Mouse (Mus musculus): ENCODE data around the gene Gbf1. TPM values are rescaled to one million over a fixed set of nuclear protein-coding genes. Genes with fewer than 3 reads are reported as not detected.

Gene Gbf1
- polyA plus RNA-seq, 1 experiment from 2014 or later: 41.2 TPM

- peak overlapping the region; percentile 9; the same call in 1 of the 2 replicates for H3K9ac ChIP-seq
- peaks cover 63% of the 10 kb centered on the region for H3K27me3 ChIP-seq
- peaks cover 17% of the 10 kb centered on the region for H3K4me1 ChIP-seq (replicated peaks)
- peak overlapping the region; percentile 37 for H3K4me3 ChIP-seq
- peak overlapping the region; percentile 61 for H3K4me2 ChIP-seq
- no peaks in the 10 kb centered on the region for H3K36me3 ChIP-seq
- ATAC-seq (replicated peaks; ENCODE audit: insufficient number of reproducible peaks, insufficient read depth, low FRiP score, low read depth): no peak
- no peaks in the 10 kb centered on the region for H3K9me3 ChIP-seq (replicated peaks)
- WGBS: 15% methylated on average over 6 of the region's 8 CpGs
- no peak overlapping the region for H3K27ac ChIP-seq
Measured at GRCm38 (mm10) chr19:46131283-46131682, 21.0 kb upstream of the Gbf1 start.

- Histone ChIP-seq H3K4me3 (peak within 1 kb of the TSS; percentile 37), H3K36me3 (no peaks in the 10 kb centered on the region), H3K9ac (peak within 1 kb of the TSS; percentile 9; the same call in 1 of the 2 replicates), H3K27ac (no peak within 1 kb of the TSS), H3K4me2 (peak within 1 kb of the TSS; percentile 61), H3K9me3 (replicated peaks) (no peaks in the 10 kb centered on the region), H3K27me3 (peaks cover 66% of the 10 kb centered on the region), H3K4me1 (replicated peaks) (peaks cover 24% of the 10 kb centered on the region)
- 3% methylated on average over 31 of the region's 31 CpGs for WGBS
- peak; percentile 63; the same call in 1 of the 2 replicates for ATAC-seq (replicated peaks; ENCODE audit: insufficient number of reproducible peaks, insufficient read depth, low FRiP score, low read depth)
Measured at GRCm38 (mm10) chr19:46131694-46132525, 20.4 kb upstream of the Gbf1 start, which contains the start of gene Elovl3. Gene Elovl3 (plus strand): TSS chr19:46131897.

- no peak for ATAC-seq (replicated peaks; ENCODE audit: insufficient number of reproducible peaks, insufficient read depth, low FRiP score, low read depth)
- H3K27ac ChIP-seq: no peak overlapping the region
- no peak overlapping the region for H3K9ac ChIP-seq
- no peak overlapping the region for H3K4me3 ChIP-seq
- no peaks in the 10 kb centered on the region for H3K9me3 ChIP-seq (replicated peaks)
- H3K27me3 ChIP-seq: peaks cover 72% of the 10 kb centered on the region
- 42% methylated on average over 6 of the region's 6 CpGs for WGBS
- H3K4me2 ChIP-seq: no peak overlapping the region; the same call in 1 of the 2 replicates
- H3K4me1 ChIP-seq (replicated peaks): peaks cover 28% of the 10 kb centered on the region
- no peaks in the 10 kb centered on the region for H3K36me3 ChIP-seq
Measured at GRCm38 (mm10) chr19:46132577-46132976, 19.7 kb upstream of the Gbf1 start.

GRCm38 (mm10) chr19:46135297-46135696 lies 17.0 kb upstream of the Gbf1 start:
- peaks cover 29% of the 10 kb centered on the region for H3K4me1 ChIP-seq (replicated peaks)
- 0 out of 2 replicates have a peak, but pooled peaks have one; percentile 16 for ATAC-seq (replicated peaks; ENCODE audit: insufficient number of reproducible peaks, insufficient read depth, low FRiP score, low read depth)
- no peaks in the 10 kb centered on the region for H3K36me3 ChIP-seq
- peak overlapping the region; percentile 100 for H3K4me2 ChIP-seq
- peak overlapping the region; percentile 58; the same call in 1 of the 2 replicates for H3K9ac ChIP-seq
- peaks cover 82% of the 10 kb centered on the region for H3K27me3 ChIP-seq
- no peak overlapping the region for H3K27ac ChIP-seq
- H3K4me3 ChIP-seq: peak overlapping the region; percentile 59
- WGBS: 3% methylated on average over 12 of the region's 12 CpGs
- H3K9me3 ChIP-seq (replicated peaks): no peaks in the 10 kb centered on the region

GRCm38 (mm10) chr19:46135789-46136638 lies 16.3 kb upstream of the Gbf1 start:
- Histone ChIP-seq H3K9me3 (replicated peaks) (no peaks in the 10 kb centered on the region), H3K4me2 (peak overlapping the region; percentile 100), H3K36me3 (no peaks in the 10 kb centered on the region), H3K9ac (peak overlapping the region; percentile 58), H3K4me1 (replicated peaks) (peaks cover 36% of the 10 kb centered on the region), H3K27ac (no peak overlapping the region), H3K4me3 (peak overlapping the region; percentile 59), H3K27me3 (peaks cover 74% of the 10 kb centered on the region)
- WGBS: 1% methylated on average over 77 of the region's 79 CpGs
- peak; percentile 75 for ATAC-seq (replicated peaks; ENCODE audit: insufficient number of reproducible peaks, insufficient read depth, low FRiP score, low read depth)

GRCm38 (mm10) chr19:46136639-46137580 lies 15.4 kb upstream of the Gbf1 start:
- peak overlapping the region; percentile 58 for H3K9ac ChIP-seq
- peak overlapping the region; percentile 100 for H3K4me2 ChIP-seq
- H3K4me1 ChIP-seq (replicated peaks): peaks cover 40% of the 10 kb centered on the region
- peaks cover 70% of the 10 kb centered on the region for H3K27me3 ChIP-seq
- WGBS: 3% methylated on average over 49 of the region's 49 CpGs
- peak overlapping the region; percentile 59 for H3K4me3 ChIP-seq
- peak; percentile 21; the same call in 1 of the 2 replicates for ATAC-seq (replicated peaks; ENCODE audit: insufficient number of reproducible peaks, insufficient read depth, low FRiP score, low read depth)
- no peak overlapping the region for H3K27ac ChIP-seq
- H3K9me3 ChIP-seq (replicated peaks): no peaks in the 10 kb centered on the region
- H3K36me3 ChIP-seq: no peaks in the 10 kb centered on the region

GRCm38 (mm10) chr19:46140324-46140723 lies 12.0 kb upstream of the Gbf1 start:
- H3K4me2 ChIP-seq: no peak overlapping the region; the same call in 1 of the 2 replicates
- no peak overlapping the region for H3K9ac ChIP-seq
- ATAC-seq (replicated peaks; ENCODE audit: insufficient number of reproducible peaks, insufficient read depth, low FRiP score, low read depth): no peak
- no peak overlapping the region for H3K4me3 ChIP-seq
- H3K4me1 ChIP-seq (replicated peaks): peaks cover 43% of the 10 kb centered on the region
- WGBS: 78% methylated on average over 2 of the region's 2 CpGs
- H3K27me3 ChIP-seq: peaks cover 60% of the 10 kb centered on the region
- no peaks in the 10 kb centered on the region for H3K9me3 ChIP-seq (replicated peaks)
- no peaks in the 10 kb centered on the region for H3K36me3 ChIP-seq
- no peak overlapping the region for H3K27ac ChIP-seq

- H3K4me2 ChIP-seq: peak overlapping the region; percentile 21; the same call in 1 of the 2 replicates
- no peak overlapping the region for H3K9ac ChIP-seq
- 18% methylated on average over 6 of the region's 6 CpGs for WGBS
Measured at GRCm38 (mm10) chr19:46141091-46141490, 11.2 kb upstream of the Gbf1 start.

GRCm38 (mm10) chr19:46147511-46148371 lies 4.6 kb upstream of the Gbf1 start, which contains the start of gene Pitx3:
Gene Pitx3 (minus strand): TSS chr19:46148326.
- Histone ChIP-seq H3K9ac (peak within 1 kb of the TSS; percentile 41), H3K9me3 (replicated peaks) (no peaks in the 10 kb centered on the region), H3K36me3 (no peaks in the 10 kb centered on the region), H3K27me3 (peaks cover 68% of the 10 kb centered on the region), H3K4me2 (peak within 1 kb of the TSS; percentile 99), H3K27ac (no peak within 1 kb of the TSS), H3K4me1 (replicated peaks) (peaks cover 25% of the 10 kb centered on the region), H3K4me3 (peak within 1 kb of the TSS; percentile 71)
- ATAC-seq (replicated peaks; ENCODE audit: insufficient number of reproducible peaks, insufficient read depth, low FRiP score, low read depth): no peak; the same call in 1 of the 2 replicates
- WGBS: 3% methylated on average over 46 of the region's 47 CpGs

More at GRCm38 (mm10) chr19:46141091-46141490, 11.2 kb upstream of the Gbf1 start:
- H3K27me3 ChIP-seq: peaks cover 62% of the 10 kb centered on the region
- ATAC-seq (replicated peaks; ENCODE audit: insufficient number of reproducible peaks, insufficient read depth, low FRiP score, low read depth): peak; percentile 59
- H3K4me3 ChIP-seq: no peak overlapping the region
- H3K9me3 ChIP-seq (replicated peaks): no peaks in the 10 kb centered on the region
- peaks cover 35% of the 10 kb centered on the region for H3K4me1 ChIP-seq (replicated peaks)
- H3K27ac ChIP-seq: no peak overlapping the region
- H3K36me3 ChIP-seq: no peaks in the 10 kb centered on the region
